Mouse (Mus musculus) heart, postnatal 25 days (tissue): ENCODE data around the gene Tnfrsf21. TPM values are rescaled to one million over a fixed set of nuclear protein-coding genes. Genes with fewer than 3 reads are reported as not detected.

ENCODE experiments used
- DNase-seq: peaks from one replicate; pipeline ENCODE4 v3.0.0; 2022; ENCODE audit warnings: low spot score
- intact Hi-C: fragments of 180-260 bp; cut with DNase I; formaldehyde crosslinking; loops from one replicate; pipeline ENCODE4 v1.15.1; 2025
- total RNA-seq, 2 experiments: library from RNA; stranded (reverse); gene quantifications; 2 replicates each; pipeline ENCODE4 v1.2.3; 2021

The Tnfrsf21 gene
- total RNA-seq, 2 experiments from 2014 or later, result 9.8 to 13.5 TPM

DNA sequence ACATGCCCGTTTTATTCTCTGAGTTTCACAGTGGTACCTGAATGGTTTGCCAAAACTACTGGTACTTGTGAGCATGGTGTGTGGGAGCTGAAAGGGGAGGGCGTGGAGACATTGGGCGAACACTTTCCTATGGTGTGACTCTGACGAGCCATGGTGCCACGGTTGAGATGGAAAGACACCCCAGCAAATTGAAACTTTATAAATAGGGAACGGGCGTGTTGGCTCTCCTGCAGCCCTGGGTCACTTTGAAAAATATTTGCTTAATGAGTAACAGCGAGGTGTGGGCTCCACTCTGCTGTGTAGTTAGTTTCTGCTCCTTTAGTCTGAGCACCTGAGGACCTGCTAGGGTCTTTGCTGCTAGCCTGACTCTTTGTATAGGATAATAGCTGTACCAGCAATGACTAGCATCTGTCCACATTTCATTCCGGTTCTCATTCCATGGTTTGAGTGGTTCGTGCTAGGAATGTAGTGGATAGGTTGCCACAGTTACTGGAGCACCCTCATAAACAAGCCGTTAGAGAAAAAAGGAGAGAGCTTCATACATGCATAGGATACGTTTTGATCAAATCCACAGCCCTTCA lies 7.4 kb downstream of the Tnfrsf21 start:
- intact Hi-C loops, result no loop called here
- DNase-seq, result no peak

DNA sequence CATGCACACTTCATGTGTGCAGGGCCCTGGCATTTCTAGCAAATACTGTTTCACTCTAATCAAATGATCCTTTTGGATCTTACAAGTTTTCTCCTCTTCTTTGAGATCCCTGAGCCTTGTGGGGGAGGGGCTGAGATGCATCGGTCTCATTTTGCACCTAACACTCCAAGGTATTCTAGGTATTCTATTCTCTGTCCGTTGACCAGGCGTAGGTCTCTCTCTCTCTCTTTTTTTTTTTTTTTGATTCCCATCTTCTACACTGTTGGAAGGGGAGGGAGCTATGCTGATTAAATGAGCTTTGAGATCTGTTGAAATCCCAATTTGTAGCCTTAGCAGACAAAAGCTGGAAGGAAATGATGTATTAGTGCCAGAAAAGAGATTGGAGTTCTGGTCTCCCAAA lies 8.2 kb downstream of the Tnfrsf21 start:
- no peak for DNase-seq
- intact Hi-C loops, result no loop called here

DNA sequence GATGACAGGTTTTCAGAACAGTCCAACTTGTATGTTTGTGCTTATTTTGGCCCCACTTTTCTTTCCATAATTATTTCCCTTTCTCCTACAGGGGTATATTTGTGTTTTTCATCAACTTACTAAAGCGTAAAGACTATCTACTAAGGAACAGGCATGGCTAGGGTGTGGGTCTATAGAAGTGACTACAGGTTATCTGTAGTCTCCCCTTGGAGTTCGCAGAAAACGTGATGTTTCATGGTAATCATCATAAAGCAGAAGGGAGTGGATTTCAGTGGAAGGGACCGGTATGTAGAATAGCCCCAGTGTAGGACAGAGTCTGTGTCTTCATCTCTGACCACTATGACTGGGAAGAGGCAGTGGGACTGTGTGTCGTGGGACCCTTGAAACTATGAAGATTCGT lies 8.7 kb downstream of the Tnfrsf21 start:
- intact Hi-C loops, result no loop called here
- DNase-seq, result no peak

DNA sequence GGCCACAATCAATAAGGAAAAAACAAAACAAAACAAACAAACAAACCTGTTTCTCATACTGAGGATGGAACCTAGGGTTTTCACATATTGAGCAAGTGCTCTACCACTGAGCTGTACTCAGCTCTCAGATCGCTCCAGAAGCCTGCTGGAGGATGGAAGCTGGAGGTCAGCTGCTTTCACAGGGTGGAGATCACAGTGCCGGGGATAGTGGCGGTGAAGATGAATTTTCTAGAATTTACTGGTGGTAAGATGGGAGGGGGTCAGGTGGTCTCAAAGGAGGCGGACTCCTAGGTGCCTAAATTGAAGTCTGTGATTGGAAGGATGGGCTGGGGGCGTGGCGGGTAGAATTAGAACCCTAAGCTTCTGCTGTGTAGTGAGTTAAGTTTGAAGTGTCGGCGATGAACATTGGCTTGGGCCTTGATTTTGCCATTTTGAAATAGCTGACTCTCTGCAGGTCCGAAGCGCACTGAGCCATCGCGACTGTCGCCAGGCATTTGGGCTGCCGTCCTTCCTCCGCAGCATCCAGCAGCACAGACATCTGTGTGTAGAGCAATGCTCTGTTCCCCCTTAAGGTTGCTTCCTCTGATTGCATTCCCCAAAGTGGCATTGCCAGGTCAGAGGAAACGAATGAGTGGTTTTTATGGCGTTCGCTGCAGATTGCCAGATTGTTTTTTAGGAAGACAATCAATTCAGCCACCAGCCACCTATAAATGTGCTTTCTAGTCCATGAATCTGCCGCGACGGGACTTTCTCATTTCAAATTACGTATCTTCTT lies 9.7 kb downstream of the Tnfrsf21 start:
- DNase-seq, result no peak
- intact Hi-C loops, result no loop called here

DNA sequence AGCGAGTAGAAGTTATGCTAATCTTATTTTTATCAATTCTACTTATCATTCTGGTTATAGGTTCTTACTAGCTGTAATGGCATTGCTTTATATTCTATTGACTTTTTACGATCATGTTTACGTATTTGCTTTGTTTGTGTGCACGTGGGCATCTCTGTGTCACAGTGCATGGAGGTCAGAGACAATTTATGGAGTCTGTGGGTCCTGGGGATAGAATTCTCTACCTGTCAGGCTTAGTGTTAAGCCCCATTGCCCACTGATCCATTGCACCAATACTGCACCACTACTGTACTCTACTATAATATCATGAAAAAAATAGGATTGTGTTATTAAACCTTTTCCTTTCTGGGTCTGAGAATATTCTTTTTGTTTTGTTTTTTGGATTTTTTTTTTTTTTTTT lies 10.4 kb downstream of the Tnfrsf21 start:
- DNase-seq, result no peak
- intact Hi-C loops, result no loop called here

DNA sequence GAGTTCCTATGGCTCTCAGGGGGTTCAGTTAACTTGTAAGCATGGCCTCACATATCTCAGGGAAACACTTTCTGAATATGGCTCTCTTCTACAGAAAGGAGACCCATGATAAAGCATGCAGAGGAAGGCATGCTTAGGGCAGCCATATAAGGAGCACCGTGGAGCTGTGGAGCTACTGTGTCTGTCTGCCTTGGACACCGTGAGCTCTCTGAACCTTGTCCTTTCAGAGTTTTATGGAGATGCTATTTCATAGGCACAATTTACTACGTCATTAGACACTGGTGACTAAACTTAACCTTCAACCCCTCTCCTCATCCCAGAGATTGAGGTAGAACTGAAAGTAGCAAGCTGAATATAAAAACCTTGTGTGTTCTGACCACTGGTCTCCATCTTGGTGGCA lies 13.2 kb downstream of the Tnfrsf21 start:
- intact Hi-C loops, result no loop called here
- DNase-seq, result no peak

DNA sequence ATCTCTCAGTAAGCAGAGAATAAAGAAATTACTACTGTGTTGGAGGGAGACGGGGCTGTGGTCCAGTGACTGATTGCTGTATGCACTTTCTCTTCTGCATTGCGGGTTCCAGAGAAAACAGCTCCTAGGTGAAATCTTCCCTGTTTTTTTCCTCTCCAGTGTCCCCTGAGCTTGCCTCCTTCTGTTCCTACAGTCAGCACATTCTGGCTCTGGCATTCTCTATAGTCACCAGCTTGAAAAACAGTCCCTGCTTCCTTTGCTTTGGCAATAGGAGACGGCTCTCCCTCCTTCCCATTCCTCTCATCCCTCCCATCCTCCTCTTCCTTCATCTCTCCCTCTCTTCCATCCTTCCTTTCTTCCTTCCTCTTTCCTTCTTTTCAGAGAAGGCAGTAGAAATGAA lies 13.9 kb downstream of the Tnfrsf21 start:
- intact Hi-C loops, result no loop called here
- DNase-seq, result no peak

DNA sequence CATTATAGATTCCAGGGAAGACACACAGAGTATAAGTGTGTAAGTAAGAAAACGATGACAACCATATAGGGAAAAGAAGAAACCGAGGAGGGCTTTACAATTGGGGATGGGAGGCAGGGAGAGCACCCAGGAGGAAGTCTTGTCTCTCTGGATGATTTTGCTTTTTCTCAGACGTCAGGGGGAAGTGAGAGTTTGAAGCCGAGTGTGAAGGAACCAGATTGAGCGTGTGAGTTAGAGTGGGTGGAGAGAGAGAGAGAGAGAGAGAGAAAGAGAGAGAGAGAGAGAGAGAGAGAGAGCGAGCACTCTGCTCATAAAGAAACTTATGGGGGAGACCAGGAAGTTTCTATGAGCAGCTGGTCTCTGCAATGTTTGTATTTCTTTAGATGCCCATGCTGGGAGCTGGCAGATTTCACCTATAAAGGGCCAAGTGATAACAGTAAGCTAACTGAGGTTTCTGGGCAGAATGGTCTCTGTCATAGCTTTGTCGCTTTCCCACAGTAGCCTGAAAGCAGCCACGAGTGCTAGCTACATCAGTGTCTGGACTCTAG lies 16.2 kb downstream of the Tnfrsf21 start:
- DNase-seq, result no peak
- intact Hi-C loops, result no loop called here

DNA sequence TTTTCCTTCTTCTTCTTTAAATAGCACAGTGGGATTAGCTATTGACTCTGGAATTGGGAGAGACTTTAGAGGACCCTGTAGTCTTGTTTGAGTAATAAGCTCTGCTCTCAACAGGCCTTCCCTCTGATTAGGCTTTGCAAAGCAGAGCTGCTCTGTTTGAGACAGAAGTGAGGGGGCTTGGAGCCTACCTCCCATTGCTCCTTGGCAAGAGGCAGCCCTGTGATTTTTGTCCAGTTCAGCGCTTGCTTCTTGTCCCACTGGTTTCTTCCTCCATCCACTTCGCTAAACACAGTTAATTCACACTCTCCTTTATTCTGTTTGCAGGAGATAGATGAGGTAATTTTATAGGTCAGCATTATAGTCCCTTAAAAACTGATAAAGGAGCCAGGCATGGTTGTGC lies 19.0 kb downstream of the Tnfrsf21 start:
- no peak for DNase-seq
- intact Hi-C loops, result no loop called here

DNA sequence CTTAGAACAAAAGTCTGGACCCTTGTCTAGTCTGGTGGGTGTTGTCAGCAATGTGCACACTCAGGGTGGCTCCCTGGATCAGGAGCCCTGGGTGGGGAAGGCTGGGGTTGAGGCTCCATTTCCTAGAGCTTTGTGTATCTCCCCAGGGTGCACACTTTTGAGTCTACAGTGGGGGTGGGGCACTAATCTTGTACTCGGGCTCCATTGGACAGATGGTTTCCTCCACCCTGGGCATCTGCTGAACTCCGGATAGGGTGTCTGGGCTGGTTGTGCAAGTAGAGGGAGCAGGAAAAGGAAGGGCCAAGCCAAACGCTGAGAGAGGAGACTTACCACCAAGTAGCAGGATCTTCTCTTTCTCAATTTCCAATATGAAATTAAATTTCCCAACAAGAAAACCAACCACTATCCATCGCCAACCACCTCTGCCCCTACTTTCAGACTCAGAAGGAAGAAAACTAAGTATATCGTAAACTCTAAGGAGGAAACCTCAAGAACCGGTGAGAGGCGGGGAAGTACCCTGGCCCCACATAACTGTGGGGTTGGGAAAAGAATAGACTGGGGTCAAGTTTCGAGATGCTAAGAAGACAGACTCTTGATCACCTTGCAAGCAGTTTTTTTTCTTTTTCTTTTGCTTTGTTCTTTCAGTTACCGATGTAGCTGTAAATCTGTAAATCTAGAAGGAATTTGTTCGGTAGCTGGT lies 19.9 kb downstream of the Tnfrsf21 start:
- intact Hi-C loops, result no loop called here
- peak; percentile 7 for DNase-seq

DNA sequence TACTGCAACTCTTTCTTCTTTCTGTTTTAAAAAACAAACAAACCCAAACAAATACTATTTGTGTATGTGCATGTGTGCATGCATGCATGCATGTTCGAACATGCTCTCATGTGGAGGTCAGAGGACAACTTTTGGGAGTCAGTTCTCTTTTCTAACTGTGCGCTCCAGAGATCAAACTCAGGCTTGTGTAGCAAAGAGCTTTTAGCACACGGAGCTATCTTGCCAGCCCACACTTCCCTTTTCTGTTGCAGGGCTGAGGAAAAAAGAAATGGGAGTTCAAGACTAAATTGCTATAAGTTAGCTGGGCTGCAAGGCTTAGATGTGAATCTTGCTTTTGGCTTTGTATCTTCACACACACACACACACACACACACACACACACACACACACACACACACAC lies 24.2 kb downstream of the Tnfrsf21 start:
- DNase-seq, result no peak
- intact Hi-C loops, result no loop called here

DNA sequence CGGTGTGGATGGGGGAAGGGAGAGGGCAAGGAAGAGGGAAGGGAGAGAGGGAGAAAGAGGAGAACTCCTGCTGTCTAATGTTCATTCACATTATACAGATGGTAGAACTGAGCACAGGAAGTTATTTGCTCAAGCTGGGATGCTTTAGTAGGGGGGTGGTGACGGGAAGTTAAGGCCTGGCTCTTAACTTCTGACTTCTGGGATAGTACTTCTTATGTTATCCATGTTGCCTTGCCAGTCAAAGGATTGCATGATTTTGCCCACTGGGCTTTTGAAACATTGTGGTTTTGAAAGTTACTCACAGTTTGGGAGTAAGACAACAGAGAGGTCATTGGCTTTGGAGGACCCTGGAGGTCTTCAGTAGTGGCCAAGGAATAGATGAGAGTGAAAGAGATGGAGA lies 34.3 kb downstream of the Tnfrsf21 start:
- no peak for DNase-seq
- intact Hi-C loops, result no loop called here

DNA sequence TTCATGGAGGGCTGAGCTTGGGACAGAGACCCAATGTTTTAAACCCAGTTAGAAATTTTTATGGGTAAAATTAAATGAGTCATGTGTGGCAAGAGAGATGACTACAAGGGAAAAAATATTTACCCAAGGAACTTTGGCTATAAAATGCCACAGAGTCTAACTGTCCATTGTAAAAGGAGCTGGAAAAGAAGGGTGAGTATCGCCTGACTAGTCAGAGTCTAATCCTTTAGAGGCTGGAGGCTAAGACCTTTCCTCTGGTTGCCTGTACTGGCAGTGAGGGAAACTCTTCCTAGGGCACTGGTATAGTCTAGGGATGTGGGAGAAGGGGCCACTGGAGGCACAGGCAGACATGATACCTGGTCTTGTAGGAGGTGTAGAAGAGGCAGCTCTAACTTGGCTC lies 36.4 kb downstream of the Tnfrsf21 start:
- DNase-seq, result no peak
- intact Hi-C loops, result no loop called here

DNA sequence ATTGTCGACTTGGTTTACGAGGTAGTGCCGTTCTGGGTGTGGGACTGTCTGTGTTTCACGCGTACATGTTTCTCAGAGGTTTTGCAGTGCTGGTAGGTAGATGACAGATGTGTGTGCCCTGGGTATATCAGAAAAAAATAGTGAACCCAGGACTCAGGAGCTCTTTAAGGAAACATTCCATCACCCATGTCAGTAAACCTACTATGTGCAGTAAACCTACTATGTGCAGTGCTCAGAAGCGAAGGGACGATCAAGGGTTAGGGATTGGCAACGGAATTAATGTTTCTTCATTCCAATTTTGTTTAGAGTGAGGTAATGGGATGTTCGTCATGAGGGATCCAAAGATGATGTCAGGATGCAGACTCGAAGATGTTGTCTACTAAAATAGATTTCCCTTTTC lies 37.6 kb downstream of the Tnfrsf21 start:
- DNase-seq, result no peak
- intact Hi-C loops, result no loop called here

DNA sequence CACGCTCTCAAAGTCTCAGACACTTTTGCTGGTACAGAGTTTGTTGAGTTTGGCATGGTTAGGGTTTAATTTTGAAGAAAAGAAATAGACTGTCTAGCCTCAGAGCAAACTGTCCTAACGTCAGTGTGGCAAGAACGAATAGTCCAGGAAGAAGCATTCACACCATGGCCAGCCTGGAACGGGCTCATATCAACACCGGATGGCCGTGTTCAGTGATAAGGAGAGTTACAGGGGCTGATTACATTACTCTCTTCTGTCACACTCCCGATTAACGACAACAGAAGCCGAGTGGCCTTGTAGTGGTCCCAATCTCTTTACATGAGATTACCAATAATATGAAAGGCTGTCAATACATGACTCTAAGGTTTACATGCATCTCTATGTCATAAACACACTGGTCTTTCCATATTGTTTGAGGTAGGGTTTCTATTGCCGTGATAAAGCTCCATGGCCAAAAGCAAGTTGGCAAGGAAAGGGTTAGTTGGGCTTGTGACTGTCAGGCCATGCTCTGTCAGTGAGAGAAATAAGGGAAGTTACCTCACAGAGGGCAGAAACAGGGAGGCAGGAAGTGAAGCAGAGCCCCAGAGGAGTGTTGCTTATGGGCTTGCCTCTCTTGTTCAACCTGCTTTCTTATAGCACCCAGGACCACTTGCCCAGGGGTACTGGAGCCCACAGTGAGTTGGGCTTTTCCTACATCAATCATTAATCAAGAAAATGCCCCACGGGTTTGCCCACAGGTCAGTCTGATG lies 42.1 kb downstream of the Tnfrsf21 start:
- DNase-seq, result no peak
- intact Hi-C loops, result no loop called here

DNA sequence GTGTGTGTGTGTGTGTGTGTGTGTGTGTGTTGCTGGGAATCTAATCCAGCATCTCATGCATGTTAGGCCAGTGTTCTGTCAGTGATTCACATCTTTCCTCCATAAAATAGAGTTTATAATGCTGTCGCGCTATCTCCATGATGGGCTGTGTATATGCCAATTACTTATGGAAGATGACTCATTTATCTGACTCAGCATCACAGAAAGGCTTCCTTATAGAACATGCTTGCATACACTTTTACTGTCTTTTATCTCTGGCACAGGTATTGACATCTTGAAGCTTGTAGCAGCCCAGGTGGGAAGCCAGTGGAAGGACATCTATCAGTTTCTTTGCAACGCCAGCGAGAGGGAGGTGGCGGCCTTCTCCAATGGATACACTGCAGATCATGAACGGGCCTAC lies 48.4 kb downstream of the Tnfrsf21 start:
- intact Hi-C loops, result no loop called here
- no peak for DNase-seq

DNA sequence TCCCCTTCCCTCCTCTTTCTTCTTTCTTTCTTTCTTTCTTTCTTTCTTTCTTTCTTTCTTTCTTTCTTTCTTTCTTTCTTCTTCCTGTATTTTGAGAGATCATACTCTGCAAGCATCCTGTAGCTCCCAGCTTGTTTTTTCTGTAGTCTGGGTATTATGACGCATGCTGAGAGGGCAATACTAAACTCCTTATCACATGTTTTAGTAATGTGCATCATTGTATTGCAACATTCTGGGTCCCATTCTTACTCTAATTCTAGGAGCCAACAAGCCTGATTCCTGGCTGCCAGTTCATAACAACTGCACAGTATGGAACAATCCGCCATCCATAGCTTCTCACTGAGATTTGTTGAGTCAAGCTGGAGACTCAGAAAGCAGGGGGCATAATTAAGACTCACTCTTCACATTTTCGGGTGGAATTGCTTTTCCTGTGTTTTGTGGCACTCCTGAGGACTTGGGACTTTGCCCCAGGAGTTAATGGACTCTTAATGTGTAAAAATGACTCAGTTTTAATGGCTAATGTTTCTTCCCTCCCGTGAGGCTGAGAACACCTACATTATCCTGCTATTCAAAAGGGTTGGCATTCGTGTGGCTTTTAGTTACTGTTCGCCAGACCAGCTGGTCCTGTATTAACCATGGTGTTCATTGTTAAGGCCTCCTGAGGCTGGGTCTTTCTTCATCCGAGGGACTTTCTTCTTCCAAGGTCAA lies 52.6 kb downstream of the Tnfrsf21 start:
- DNase-seq, result no peak
- intact Hi-C loops, result no loop called here

DNA sequence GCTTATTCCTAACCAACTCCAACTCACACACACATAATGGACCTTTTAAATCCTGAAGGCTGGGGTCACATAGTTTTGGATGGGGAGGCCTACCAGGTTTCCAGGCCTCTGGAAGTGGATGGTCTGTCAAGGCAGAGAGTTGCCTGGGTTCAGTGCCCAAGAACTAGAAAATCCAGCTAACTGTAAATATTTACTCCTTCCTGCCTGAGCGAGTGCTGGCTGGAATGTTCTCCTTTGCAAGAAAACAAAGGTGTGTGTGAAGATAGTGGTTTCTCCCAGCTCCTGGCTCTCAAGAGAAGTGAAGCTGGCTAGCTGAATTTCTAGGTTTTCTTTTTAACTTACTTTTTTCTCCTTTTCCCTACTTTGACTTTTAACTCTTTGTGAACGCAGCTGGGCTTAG lies 54.6 kb downstream of the Tnfrsf21 start:
- DNase-seq, result no peak
- intact Hi-C loops, result no loop called here

DNA sequence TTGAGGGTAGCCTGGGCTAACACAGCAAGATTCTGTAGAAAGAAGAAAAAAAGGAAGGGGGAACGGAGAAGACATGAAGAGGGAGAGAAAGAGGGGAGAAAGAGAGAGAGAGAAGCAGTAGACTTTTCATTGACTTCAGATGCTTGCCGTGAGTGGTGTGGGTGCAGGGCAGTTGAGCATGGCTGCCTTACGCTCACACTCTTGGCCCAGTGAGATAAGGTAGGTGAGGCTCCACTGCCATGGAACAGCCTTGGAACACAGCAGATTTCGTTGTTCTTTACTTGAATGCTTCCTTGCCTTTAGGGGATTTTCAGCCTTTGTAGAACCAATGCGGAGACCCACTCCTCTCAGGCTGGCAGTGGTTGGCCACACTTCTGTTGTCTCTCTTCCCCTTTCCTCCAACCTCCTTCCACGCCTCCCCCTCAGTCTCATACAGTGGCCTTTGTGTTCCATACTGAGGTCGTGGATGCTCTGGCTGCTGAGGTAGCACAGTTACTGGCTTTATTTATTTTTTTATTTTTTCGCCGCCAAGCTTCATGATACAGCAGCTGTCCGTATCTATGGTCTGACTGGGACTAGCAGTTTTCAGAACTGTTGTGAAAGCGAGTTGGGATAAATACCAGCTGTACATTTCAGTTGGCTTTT lies 55.9 kb downstream of the Tnfrsf21 start:
- no peak for DNase-seq
- intact Hi-C loops, result no loop called here
